ENCODE assay signal across 8 mouse cellular contexts in the genomic region with DNA sequence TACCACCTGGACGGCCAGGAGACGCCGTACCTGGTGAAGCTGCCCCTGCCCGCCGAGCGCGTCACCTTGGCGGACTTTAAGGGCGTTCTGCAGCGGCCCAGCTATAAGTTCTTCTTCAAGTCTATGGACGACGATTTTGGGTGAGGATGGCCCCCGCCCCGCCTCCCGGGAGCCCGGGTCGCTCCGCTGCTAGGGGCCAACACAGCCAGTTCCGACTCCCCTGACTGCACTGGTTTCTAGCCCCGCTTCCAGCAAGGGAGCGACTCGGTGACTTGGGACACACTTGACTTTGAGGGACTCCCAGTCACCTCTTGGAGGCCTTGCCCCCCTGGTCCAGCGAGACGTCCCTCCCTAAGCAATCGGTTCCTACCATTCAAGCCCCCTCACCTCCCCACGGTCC. TPM values are rescaled to one million over a fixed set of nuclear protein-coding genes. Genes with fewer than 3 reads are reported as not detected.
DNase-seq lines count a peak whose midpoint lies in the region; ATAC-seq lines count a peak whose summit lies in the region.

No protein-coding gene starts in this region.

- peak overlapping the region; percentile 98 for H3K4me3 ChIP-seq in embryonic facial prominence, embryonic 15.5 days (replicated peaks)
- H3K4me3 ChIP-seq in intestine, embryonic 14.5 days (ENCODE audit: low read depth, low read length): peak overlapping the region; percentile 95
- peak overlapping the region; percentile 96 for H3K4me3 ChIP-seq in midbrain, embryonic 13.5 days (replicated peaks)

- intact Hi-C loops in left cerebral cortex, postnatal 4 days (cut with DNase I): no loop called here

- peak overlapping the region; percentile 95 for H3K27ac ChIP-seq in embryonic facial prominence, embryonic 15.5 days (replicated peaks)
- H3K27ac ChIP-seq in intestine, embryonic 14.5 days (ENCODE audit: low read depth): peak overlapping the region; percentile 93
- peak overlapping the region; percentile 94 for H3K27ac ChIP-seq in midbrain, embryonic 13.5 days

- peak overlapping the region; percentile 73 for H3K4me2 ChIP-seq in embryonic facial prominence, embryonic 15.5 days (replicated peaks)
- H3K4me2 ChIP-seq in intestine, embryonic 14.5 days (ENCODE audit: low read length): peak overlapping the region; percentile 85
- H3K4me2 ChIP-seq in midbrain, embryonic 13.5 days (replicated peaks): peak overlapping the region; percentile 91

- ATAC-seq in embryonic facial prominence, embryonic 15.5 days (ENCODE audit: insufficient number of reproducible peaks, low FRiP score, low TSS enrichment, low read depth): peak; percentile 10; the same call in 1 of the 2 replicates
- peak; percentile 41 for ATAC-seq in intestine, embryonic 14.5 days (replicated peaks; ENCODE audit: low FRiP score, low TSS enrichment, low read depth)
- peak; percentile 29 for ATAC-seq in midbrain, embryonic 13.5 days

- H3K36me3 ChIP-seq in embryonic facial prominence, embryonic 15.5 days: peaks cover 29% of the 10 kb centered on the region
- H3K36me3 ChIP-seq in intestine, embryonic 14.5 days (ENCODE audit: control insufficient read depth, insufficient read depth, low read length): peaks cover 21% of the 10 kb centered on the region
- H3K36me3 ChIP-seq in midbrain, embryonic 13.5 days: peaks cover 23% of the 10 kb centered on the region

- no peaks in the 10 kb centered on the region for H3K9me3 ChIP-seq in embryonic facial prominence, embryonic 15.5 days (replicated peaks)
- H3K9me3 ChIP-seq in intestine, embryonic 14.5 days (ENCODE audit: control insufficient read depth, low read length): no peaks in the 10 kb centered on the region
- H3K9me3 ChIP-seq in midbrain, embryonic 13.5 days: no peaks in the 10 kb centered on the region

- H3K27me3 ChIP-seq in embryonic facial prominence, embryonic 15.5 days: no peaks in the 10 kb centered on the region
- no peaks in the 10 kb centered on the region for H3K27me3 ChIP-seq in intestine, embryonic 14.5 days (replicated peaks; ENCODE audit: control insufficient read depth, insufficient read depth, low read length)
- no peaks in the 10 kb centered on the region for H3K27me3 ChIP-seq in midbrain, embryonic 13.5 days

- WGBS in embryonic facial prominence, embryonic 15.5 days: under 1% methylated on average over 26 of the region's 26 CpGs
- WGBS in intestine, embryonic 14.5 days: 0% methylated on average over 26 of the region's 26 CpGs
- under 1% methylated on average over 26 of the region's 26 CpGs for WGBS in midbrain, embryonic 13.5 days

- peak; percentile 38 for DNase-seq in left cerebral cortex, postnatal 4 days
- DNase-seq in left cerebral cortex, adult 8-10 months (ENCODE audit: low spot score in 2 of 2): no peak
- peak; percentile 41 for DNase-seq in R1 (ENCODE audit: low read depth, low spot score)
- DNase-seq in intestine, embryonic 14.5 days (ENCODE audit: low spot score): no peak
- no peak for DNase-seq in right cerebral cortex, adult 18-20 months
- DNase-seq in ovary, postnatal 36 days (ENCODE audit: low spot score): no peak

- peak overlapping the region; percentile 96 for H3K9ac ChIP-seq in embryonic facial prominence, embryonic 15.5 days
- peak overlapping the region; percentile 96 for H3K9ac ChIP-seq in intestine, embryonic 14.5 days (ENCODE audit: low read length)
- H3K9ac ChIP-seq in midbrain, embryonic 13.5 days (replicated peaks): peak overlapping the region; percentile 98

- peaks cover 27% of the 10 kb centered on the region for H3K4me1 ChIP-seq in embryonic facial prominence, embryonic 15.5 days
- H3K4me1 ChIP-seq in intestine, embryonic 14.5 days (replicated peaks; ENCODE audit: control insufficient read depth, insufficient read depth, low read length): peaks cover 10% of the 10 kb centered on the region
- H3K4me1 ChIP-seq in midbrain, embryonic 13.5 days (replicated peaks): peaks cover 43% of the 10 kb centered on the region

RNA-seq across cellular contexts. Expression of gene Dvl3, which starts 0.4 kb away (rescaled TPM):
- total RNA-seq in left cerebral cortex, postnatal 4 days (2021): 100 to 1,000 TPM; 103 to 108 TPM
- total RNA-seq in left cerebral cortex, adult 8-10 months (2022): 10 to 100 TPM; 50.6 to 55.9 (median 54.9) TPM
- polyA plus RNA-seq in embryonic facial prominence, embryonic 15.5 days (2015; fragmentation: Nextera tagmentation; extraction: Ambion mirVana): 26.0 and 31.0 TPM in 2 replicates
- 24.6 and 26.1 TPM in 2 replicates for polyA plus RNA-seq in intestine, embryonic 14.5 days (2014; fragmentation: Nextera tagmentation; extraction: Ambion mirVana)
- polyA plus RNA-seq in midbrain, embryonic 13.5 days (2015; fragmentation: Nextera tagmentation; extraction: Ambion mirVana): 44.0 and 49.1 TPM in 2 replicates

RNA-seq across cellular contexts. Expression of gene Ap2m1, which starts 18.1 kb away (rescaled TPM):
- 100 to 1,000 TPM; 865 to 870 TPM for total RNA-seq in left cerebral cortex, postnatal 4 days (2021)
- 100 to 1,000 TPM; 794 to 854 (median 817) TPM for total RNA-seq in left cerebral cortex, adult 8-10 months (2022)
- polyA plus RNA-seq in embryonic facial prominence, embryonic 15.5 days (2015; fragmentation: Nextera tagmentation; extraction: Ambion mirVana): 562 and 584 TPM in 2 replicates
- polyA plus RNA-seq in intestine, embryonic 14.5 days (2014; fragmentation: Nextera tagmentation; extraction: Ambion mirVana): 630 and 682 TPM in 2 replicates
- 1,112 and 1,165 TPM in 2 replicates for polyA plus RNA-seq in midbrain, embryonic 13.5 days (2015; fragmentation: Nextera tagmentation; extraction: Ambion mirVana)

RNA-seq across cellular contexts. Expression of gene Eif2b5, which starts 18.6 kb away (rescaled TPM):
- total RNA-seq in left cerebral cortex, postnatal 4 days (2021): 10 to 100 TPM; 66.8 to 67.8 TPM
- 10 to 100 TPM; 57.3 to 62.6 (median 59.3) TPM for total RNA-seq in left cerebral cortex, adult 8-10 months (2022)
- 92.9 and 95.2 TPM in 2 replicates for polyA plus RNA-seq in embryonic facial prominence, embryonic 15.5 days (2015; fragmentation: Nextera tagmentation; extraction: Ambion mirVana)
- 98.9 and 99.8 TPM in 2 replicates for polyA plus RNA-seq in intestine, embryonic 14.5 days (2014; fragmentation: Nextera tagmentation; extraction: Ambion mirVana)
- 105 and 111 TPM in 2 replicates for polyA plus RNA-seq in midbrain, embryonic 13.5 days (2015; fragmentation: Nextera tagmentation; extraction: Ambion mirVana)

RNA-seq across cellular contexts. Expression of gene Abcf3, which starts 31.2 kb away (rescaled TPM):
- 10 to 100 TPM; 74.7 to 94.0 TPM for total RNA-seq in left cerebral cortex, postnatal 4 days (2021)
- 100 to 1,000 TPM; 102 to 130 (median 119) TPM for total RNA-seq in left cerebral cortex, adult 8-10 months (2022)
- 65.0 and 70.2 TPM in 2 replicates for polyA plus RNA-seq in embryonic facial prominence, embryonic 15.5 days (2015; fragmentation: Nextera tagmentation; extraction: Ambion mirVana)
- 47.9 and 55.5 TPM in 2 replicates for polyA plus RNA-seq in intestine, embryonic 14.5 days (2014; fragmentation: Nextera tagmentation; extraction: Ambion mirVana)
- 77.6 and 79.4 TPM in 2 replicates for polyA plus RNA-seq in midbrain, embryonic 13.5 days (2015; fragmentation: Nextera tagmentation; extraction: Ambion mirVana)

Comparison
In these comparisons a context has a peak if more than half of its experiments do, and no peak if none do; other contexts are left out.
1. DNase-seq: peak in left cerebral cortex, postnatal 4 days (single experiment) and R1 (single experiment); none in left cerebral cortex, adult 8-10 months (0 of 2), intestine, embryonic 14.5 days (single experiment), right cerebral cortex, adult 18-20 months (single experiment) and ovary, postnatal 36 days (single experiment).
2. Peak in every context shown above with its lines, with median percentiles within 50 percentile points of each other: ATAC-seq, H3K27ac ChIP-seq, H3K4me2 ChIP-seq, H3K4me3 ChIP-seq and H3K9ac ChIP-seq.